Comparison of ENCODE assay signal across 21 mouse cellular contexts in the genomic region with DNA sequence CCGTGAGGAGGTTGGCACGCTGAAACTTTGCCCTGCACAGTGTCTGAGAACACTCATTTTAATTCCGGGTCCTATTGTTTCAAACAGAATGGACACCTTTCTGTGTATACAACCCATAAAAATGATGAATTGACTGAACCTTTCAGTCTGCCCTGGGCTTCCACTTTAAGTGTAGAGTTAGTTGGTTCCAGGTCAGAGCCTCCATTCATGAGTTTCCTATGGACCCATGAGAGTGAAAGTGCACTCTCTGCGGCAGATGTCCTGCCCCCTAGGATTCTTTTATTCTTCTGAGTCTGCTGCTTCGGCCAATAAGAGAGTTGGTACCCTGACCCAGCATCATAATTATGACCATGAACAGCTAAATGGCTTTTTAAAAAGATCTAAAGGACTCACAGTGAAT. TPM values are rescaled to one million over a fixed set of nuclear protein-coding genes. Genes with fewer than 3 reads are reported as not detected.
DNase-seq lines count a peak whose midpoint lies in the region; ATAC-seq lines count a peak whose summit lies in the region.
"Had no signal": no experiment of that assay in that cellular context is flagged by ENCODE, and none has a peak within 500 bp of the region (broad histone marks: within the 10 kb centered on the region; RNA-seq: fewer than 3 reads in every experiment).

No protein-coding gene starts in this region.

- DNase-seq in hindbrain, embryonic 11.5 days (ENCODE audit: low spot score), result peak; percentile 4
- peak; percentile 66 for DNase-seq in embryo, embryonic 10.5 days (ENCODE audit: low spot score)
- DNase-seq in mesoderm, embryonic 11.5 days (ENCODE audit: low read depth, low spot score), result peak; percentile 59
- DNase-seq in gastrocnemius, postnatal 10 days, result no peak
- no peak for DNase-seq in cerebellum, adult 9-11 months
- DNase-seq: adrenal gland, postnatal 14 days; cerebellum, adult 11-12 months; cerebellum, adult 9-10 months; cerebellum, postnatal 36 days; heart, adult 2 months had no signal

- ATAC-seq in hindbrain, embryonic 11.5 days (ENCODE audit: low FRiP score), result no peak
- ATAC-seq in hindbrain, embryonic 13.5 days (ENCODE audit: low FRiP score), result no peak
- no peak for ATAC-seq in stomach, embryonic 16.5 days (ENCODE audit: insufficient read depth, low FRiP score)
- ATAC-seq: activated CD4-positive, CD25-positive, alpha-beta regulatory T cell, adult 4 months; intestine, embryonic 15.5 days; Patski had no signal

- H3K27me3 ChIP-seq in hindbrain, embryonic 11.5 days (ENCODE audit: control insufficient read depth, insufficient read depth, low read length), result no peaks in the 10 kb centered on the region
- H3K27me3 ChIP-seq in hindbrain, embryonic 13.5 days, result no peaks in the 10 kb centered on the region
- H3K27me3 ChIP-seq in stomach, embryonic 16.5 days (ENCODE audit: control insufficient read depth, insufficient read depth, low read length), result no peaks in the 10 kb centered on the region
- H3K27me3 ChIP-seq: CH12.LX; embryonic facial prominence, embryonic 13.5 days; forebrain, embryonic 12.5 days; heart, embryonic 15.5 days; hindbrain, embryonic 12.5 days; intestine, embryonic 15.5 days; Patski had no signal

- H3K4me1 ChIP-seq in hindbrain, embryonic 11.5 days (replicated peaks; ENCODE audit: control insufficient read depth, insufficient read depth, low read length), result peaks cover 2% of the 10 kb centered on the region; the same call in 1 of the 2 replicates
- H3K4me1 ChIP-seq in hindbrain, embryonic 13.5 days (replicated peaks), result peaks cover 6% of the 10 kb centered on the region; the same call in 1 of the 2 replicates
- no peaks in the 10 kb centered on the region for H3K4me1 ChIP-seq in stomach, embryonic 16.5 days (ENCODE audit: control insufficient read depth, insufficient read depth, low read length)
- H3K4me1 ChIP-seq: embryonic facial prominence, embryonic 13.5 days; heart, embryonic 15.5 days; intestine, embryonic 15.5 days had no signal

- no peaks in the 10 kb centered on the region for H3K36me3 ChIP-seq in hindbrain, embryonic 11.5 days (ENCODE audit: control insufficient read depth, insufficient read depth, low read length)
- no peaks in the 10 kb centered on the region for H3K36me3 ChIP-seq in hindbrain, embryonic 13.5 days
- no peaks in the 10 kb centered on the region for H3K36me3 ChIP-seq in stomach, embryonic 16.5 days (ENCODE audit: control insufficient read depth, insufficient read depth, low read length)
- H3K36me3 ChIP-seq: embryonic facial prominence, embryonic 13.5 days; forebrain, embryonic 12.5 days; heart, embryonic 15.5 days; hindbrain, embryonic 12.5 days; intestine, embryonic 15.5 days had no signal

- H3K4me3 ChIP-seq in hindbrain, embryonic 11.5 days (ENCODE audit: low read depth, low read length), result no peak overlapping the region
- H3K4me3 ChIP-seq in hindbrain, embryonic 13.5 days, result no peak overlapping the region
- H3K4me3 ChIP-seq in stomach, embryonic 16.5 days (replicated peaks; ENCODE audit: low read length), result no peak overlapping the region
- H3K4me3 ChIP-seq: embryonic facial prominence, embryonic 13.5 days; forebrain, embryonic 12.5 days; heart, adult 2 months; heart, embryonic 15.5 days; hindbrain, embryonic 12.5 days; intestine, embryonic 15.5 days had no signal

- H3K4me2 ChIP-seq in hindbrain, embryonic 11.5 days (replicated peaks; ENCODE audit: low read depth, low read length), result no peak overlapping the region
- H3K4me2 ChIP-seq in hindbrain, embryonic 13.5 days, result no peak overlapping the region
- no peak overlapping the region for H3K4me2 ChIP-seq in stomach, embryonic 16.5 days (ENCODE audit: low read depth, low read length)
- H3K4me2 ChIP-seq: embryonic facial prominence, embryonic 13.5 days; forebrain, embryonic 12.5 days; heart, embryonic 11.5 days; heart, embryonic 15.5 days; hindbrain, embryonic 12.5 days; intestine, embryonic 15.5 days had no signal

- H3K9ac ChIP-seq in hindbrain, embryonic 11.5 days (ENCODE audit: low read depth, low read length), result no peak overlapping the region
- H3K9ac ChIP-seq in hindbrain, embryonic 13.5 days, result no peak overlapping the region
- no peak overlapping the region for H3K9ac ChIP-seq in stomach, embryonic 16.5 days (ENCODE audit: low read length)
- H3K9ac ChIP-seq: embryonic facial prominence, embryonic 13.5 days; forebrain, embryonic 12.5 days; heart, embryonic 15.5 days; hindbrain, embryonic 12.5 days; intestine, embryonic 15.5 days had no signal

- no peak overlapping the region for H3K27ac ChIP-seq in hindbrain, embryonic 11.5 days (ENCODE audit: low read depth, low read length)
- no peak overlapping the region for H3K27ac ChIP-seq in hindbrain, embryonic 13.5 days
- peak overlapping the region; percentile 78 for H3K27ac ChIP-seq in stomach, embryonic 16.5 days (ENCODE audit: low read length)
- H3K27ac ChIP-seq: embryonic facial prominence, embryonic 13.5 days; forebrain, embryonic 12.5 days; heart, adult 2 months; heart, embryonic 15.5 days; hindbrain, embryonic 12.5 days; intestine, embryonic 15.5 days had no signal

- 22% methylated on average over 5 of the region's 5 CpGs for WGBS in hindbrain, embryonic 11.5 days
- 14% methylated on average over 5 of the region's 5 CpGs for WGBS in hindbrain, embryonic 13.5 days
- WGBS in stomach, embryonic 16.5 days, result 69% methylated on average over 5 of the region's 5 CpGs

- no peaks in the 10 kb centered on the region for H3K9me3 ChIP-seq in hindbrain, embryonic 11.5 days (ENCODE audit: control insufficient read depth, low read length)
- no peaks in the 10 kb centered on the region for H3K9me3 ChIP-seq in hindbrain, embryonic 13.5 days
- no peaks in the 10 kb centered on the region for H3K9me3 ChIP-seq in stomach, embryonic 16.5 days (replicated peaks; ENCODE audit: control insufficient read depth, low read length)
- H3K9me3 ChIP-seq: embryonic facial prominence, embryonic 13.5 days; forebrain, embryonic 12.5 days; heart, embryonic 15.5 days; hindbrain, embryonic 12.5 days; intestine, embryonic 15.5 days had no signal

RNA-seq across cellular contexts. Expression of gene Irf2, which starts 49.4 kb away (rescaled TPM):
- 11.1 and 14.3 TPM in 2 replicates for polyA plus RNA-seq in hindbrain, embryonic 11.5 days (2014; fragmentation: Nextera tagmentation; extraction: Ambion mirVana)
- polyA plus RNA-seq in hindbrain, embryonic 13.5 days (2015; fragmentation: Nextera tagmentation; extraction: Ambion mirVana), result 9.3 and 11.6 TPM in 2 replicates
- 18.1 and 27.5 TPM in 2 replicates for polyA plus RNA-seq in stomach, embryonic 16.5 days (2015; fragmentation: Nextera tagmentation; extraction: Ambion mirVana)
- 10 to 100 TPM; 25.2 to 44.4 TPM for total RNA-seq in gastrocnemius, postnatal 10 days (2021)

Comparison
In these comparisons a context has a peak if more than half of its experiments do, and no peak if none do; other contexts are left out.
1. DNase-seq: peak in hindbrain, embryonic 11.5 days (single experiment), embryo, embryonic 10.5 days (single experiment) and mesoderm, embryonic 11.5 days (single experiment); none in gastrocnemius, postnatal 10 days (single experiment) and cerebellum, adult 9-11 months (single experiment).